Mouse (Mus musculus) frontal cortex, postnatal 36 days (tissue): ENCODE data around the gene Gm49403.
"Not testable (repeated sequence)": the region's sequence is repeated elsewhere in the genome, so short reads cannot be mapped to it uniquely, and the experiment has no call there.

ENCODE experiments used
- DNase-seq, 2 experiments: peaks; one replicate each; pipeline ENCODE4 v3.0.0; 2022; ENCODE audit warnings: low spot score in 2 of 2

Gm49403 gene

GRCm38 (mm10) chr19:8883616-8884015 is at the start of gene Gm49403, which contains the start of gene Lbhd1:
Gene Gm49403 (plus strand): TSS chr19:8883930.
Gene Lbhd1 (plus strand): TSS chr19:8883732.
- no peak for DNase-seq

GRCm38 (mm10) chr19:8836327-8836726 is 47.4 kb upstream of the Gm49403 start:
- not testable (repeated sequence) for DNase-seq

- peak; percentile 84 to 91 for DNase-seq
Measured at GRCm38 (mm10) chr19:8837251-8837791, 46.4 kb upstream of the Gm49403 start, which contains the start of gene Bscl2. Gene Bscl2 (plus strand): TSS chr19:8837467.

- DNase-seq = peak in 1 of 2 experiments; percentile 48
Measured at GRCm38 (mm10) chr19:8838041-8838730, 45.5 kb upstream of the Gm49403 start.

GRCm38 (mm10) chr19:8839103-8839907 is 44.4 kb upstream of the Gm49403 start, which contains the start of gene Gng3:
Gene Gng3 (minus strand): TSS chr19:8839194.
- peak; percentile 88 to 90 for DNase-seq

GRCm38 (mm10) chr19:8839908-8840791 is 43.6 kb upstream of the Gm49403 start:
- DNase-seq = peak; percentile 69 to 80

GRCm38 (mm10) chr19:8841012-8841411 is 42.7 kb upstream of the Gm49403 start:
- DNase-seq = no peak

GRCm38 (mm10) chr19:8842961-8843360 is 40.8 kb upstream of the Gm49403 start:
- no peak for DNase-seq

GRCm38 (mm10) chr19:8844371-8845129 is 39.2 kb upstream of the Gm49403 start:
- peak; percentile 71 to 82 for DNase-seq

GRCm38 (mm10) chr19:8848356-8848755 is 35.4 kb upstream of the Gm49403 start:
- DNase-seq = no peak

- DNase-seq = no peak
Measured at GRCm38 (mm10) chr19:8850402-8850901, 33.3 kb upstream of the Gm49403 start, which contains the start of gene Lrrn4cl. Gene Lrrn4cl (plus strand): TSS chr19:8850768.

- DNase-seq = no peak
Measured at GRCm38 (mm10) chr19:8851639-8852038, 32.1 kb upstream of the Gm49403 start.

- no peak for DNase-seq
Measured at GRCm38 (mm10) chr19:8852236-8852928, 31.3 kb upstream of the Gm49403 start.

- DNase-seq = peak in 1 of 2 experiments; percentile 55
Measured at GRCm38 (mm10) chr19:8853117-8853516, 30.6 kb upstream of the Gm49403 start.

- DNase-seq = no peak
Measured at GRCm38 (mm10) chr19:8857689-8858088, 26.0 kb upstream of the Gm49403 start.

GRCm38 (mm10) chr19:8859018-8859417 is 24.7 kb upstream of the Gm49403 start:
- DNase-seq = no peak

- DNase-seq = no peak
Measured at GRCm38 (mm10) chr19:8864265-8864664, 19.5 kb upstream of the Gm49403 start.

- not testable (repeated sequence) for DNase-seq
Measured at GRCm38 (mm10) chr19:8870381-8870780, 13.3 kb upstream of the Gm49403 start.

GRCm38 (mm10) chr19:8870838-8871237 is 12.9 kb upstream of the Gm49403 start:
- no peak for DNase-seq
